In genomic region chr12:85208687-85209199, GRCm38 (mm10) we compare ENCODE assay signal across 2 mouse cellular contexts.
TF ChIP-seq lines count a peak whose summit lies in the region.

No protein-coding gene starts in this region.

TF ChIP-seq in CH12.LX, 34 proteins besides CTCF, POLR2A, EP300 and RAD21 (continued from another document):
- TF ChIP-seq MAFK (IDR thresholded peaks at IDR 0.05; ENCODE audit: insufficient replicate concordance, low read length) (no peak), MEF2A (IDR thresholded peaks at IDR 0.05; ENCODE audit: borderline replicate concordance, low read depth, low read length) (no peak), MYC (IDR thresholded peaks at IDR 0.05; ENCODE audit: low read depth, low read length) (no peak), NELFE (IDR thresholded peaks at IDR 0.05; ENCODE audit: low read depth, low read length) (no peak), ETS1 (conservative IDR thresholded peaks at IDR 0.05; ENCODE audit: low read depth, low read length) (peak; percentile 15; the same call in 1 of the 2 replicates)

TF ChIP-seq in myocyte, 11 proteins besides CTCF, POLR2A, EP300 and RAD21 (continued from another document):
- TF ChIP-seq MAX (IDR thresholded peaks at IDR 0.05; ENCODE audit: low read depth): no peak
- TF ChIP-seq CEBPB (IDR thresholded peaks at IDR 0.05; ENCODE audit: insufficient read depth, poor library complexity, severe bottlenecking): no peak
- TF ChIP-seq E2F4 (IDR thresholded peaks at IDR 0.05; ENCODE audit: insufficient read depth): no peak
- TF ChIP-seq USF1 (IDR thresholded peaks at IDR 0.05; ENCODE audit: low read depth): no peak
- TF ChIP-seq MYOG (IDR thresholded peaks at IDR 0.05; ENCODE audit: control insufficient read depth in 1 of 3, insufficient read depth in 1 of 3, insufficient read length in 2 of 3, low read depth in 2 of 3): peak in 2 of 3 experiments; percentile 29 to 49
- TF ChIP-seq TCF3 (IDR thresholded peaks at IDR 0.05; ENCODE audit: insufficient read length, low read depth): no peak
- TF ChIP-seq TCF12 (IDR thresholded peaks at IDR 0.05; ENCODE audit: insufficient read depth, poor library complexity, severe bottlenecking): no peak
- no peak for TF ChIP-seq POLR2AphosphoS2 (IDR thresholded peaks at IDR 0.05; ENCODE audit: insufficient read length, low read depth)
- peak in 1 of 3 experiments; percentile 77 for TF ChIP-seq MYOD1 (IDR thresholded peaks at IDR 0.05; ENCODE audit: control insufficient read depth in 1 of 3, insufficient read length in 2 of 3, low read depth in 2 of 3)
TF ChIP-seq in myocyte: peak in this region for 2.
